Mouse (Mus musculus) liver, adult 2 months (tissue): ENCODE data around the gene Ets2. TPM values are rescaled to one million over a fixed set of nuclear protein-coding genes. Genes with fewer than 3 reads are reported as not detected.

ENCODE experiments used
- DNase-seq: peaks from one replicate; pipeline ENCODE4 v3.0.0-alpha.2; 2011; ENCODE audit warnings: low read depth, low spot score; ENCODE audit errors: extremely low read depth
- H3K27ac ChIP-seq: fragments of 200-500 bp; replicated peaks from 2 replicates; pipeline ENCODE4 v1.5.1; 2012; ENCODE audit warnings: low read depth, mild to moderate bottlenecking, control low read depth, inconsistent platforms, low read length; ENCODE audit not compliant: insufficient read depth
- H3K27me3 ChIP-seq: fragments of 200-500 bp; 2 replicates; pipeline ENCODE4 v1.6.1; 2012; ENCODE audit warnings: mild to moderate bottlenecking, moderate library complexity, low read length, inconsistent platforms; ENCODE audit not compliant: control insufficient read depth, insufficient read depth
- H3K36me3 ChIP-seq: fragments of 200-500 bp; 2 replicates; pipeline ENCODE4 v1.6.1; 2012; ENCODE audit warnings: low read length, inconsistent platforms; ENCODE audit not compliant: control insufficient read depth, insufficient read depth
- H3K4me1 ChIP-seq: fragments of 200-500 bp; 2 replicates; pipeline ENCODE4 v1.6.1; 2011; ENCODE audit warnings: low read length; ENCODE audit not compliant: control insufficient read depth, insufficient read depth
- H3K4me3 ChIP-seq: fragments of 200-500 bp; 2 replicates; pipeline ENCODE4 v1.5.1; 2011; ENCODE audit warnings: low read depth, mild to moderate bottlenecking, control low read depth, low read length, moderate library complexity; ENCODE audit not compliant: insufficient read depth
- H3K79me2 ChIP-seq: fragments of 200-500 bp; 2 replicates; pipeline ENCODE4 v1.6.1; 2012; ENCODE audit warnings: inconsistent platforms, mild to moderate bottlenecking, low read length, moderate library complexity; ENCODE audit not compliant: control insufficient read depth, insufficient read depth
- H3K9ac ChIP-seq: fragments of 200-500 bp; 2 replicates; pipeline ENCODE4 v1.6.1; 2012; ENCODE audit warnings: low read depth, mild to moderate bottlenecking, control low read depth, inconsistent platforms, low read length
- CTCF ChIP-seq: fragments of 200-500 bp; IDR thresholded peaks from 2 replicates; pipeline ENCODE4 v1.5.1; 2011; ENCODE audit warnings: low read depth, low read length, control low read depth
- POLR2A ChIP-seq: fragments of 200-500 bp; IDR thresholded peaks from 2 replicates; pipeline ENCODE4 v1.6.1; 2011; ENCODE audit warnings: low read length, control low read depth; ENCODE audit not compliant: insufficient read depth; ENCODE audit errors: extremely low read depth
- WGBS: fragments of 180-500 bp; shearing (Covaris S2); methylation state at CpG from one replicate; pipeline ENCODE4 v1.1.7; 2018; 5-methylcytosine and 5-hydroxymethylcytosine counted together
- polyA plus RNA-seq: library from polyadenylated mRNA; depleted of rRNA; stranded (reverse); fragments of >200 nt; gene quantifications from 2 replicates; pipeline ENCODE4 v1.2.3, GENCODE M21; 2012
- total RNA-seq: library from RNA; depleted of rRNA; stranded (reverse); fragments of >200 nt; gene quantifications from 2 replicates; pipeline ENCODE4 v1.2.3, GENCODE M21; 2014

Gene Ets2
- total and polyA plus RNA-seq, 2 experiments, result 10.7 to 14.6 TPM

DNA sequence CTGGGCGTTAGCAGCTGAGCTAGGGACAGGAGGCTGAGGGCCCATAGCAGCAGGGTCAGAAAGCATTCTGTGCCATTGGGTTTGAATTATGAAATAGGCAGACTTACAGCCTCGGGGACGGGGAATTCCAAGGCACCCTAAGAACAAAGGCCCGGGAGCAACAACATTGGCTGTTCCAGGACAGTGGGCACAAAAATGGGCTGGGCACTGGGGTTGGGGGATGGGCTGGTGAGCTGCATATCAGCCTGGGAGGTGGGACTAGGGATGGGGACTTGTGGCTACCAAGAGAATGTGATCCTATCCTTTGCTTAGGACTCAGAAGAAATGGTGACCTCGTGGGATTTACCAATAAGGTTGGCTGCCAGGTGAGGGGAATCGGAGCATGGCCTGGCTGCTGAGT lies 15.6 kb upstream of the Ets2 start:
- Histone ChIP-seq H3K9ac (no peak overlapping the region), H3K4me1 (peaks cover 7% of the 10 kb centered on the region), H3K36me3 (no peaks in the 10 kb centered on the region), H3K27me3 (no peaks in the 10 kb centered on the region), H3K27ac (no peak overlapping the region), H3K79me2 (no peaks in the 10 kb centered on the region), H3K4me3 (no peak overlapping the region)
- 54% methylated on average over 6 of the region's 6 CpGs for WGBS
- no peak for TF ChIP-seq CTCF
- no peak for DNase-seq

- TF ChIP-seq CTCF, result no peak
- TF ChIP-seq POLR2A, result no peak
- Histone ChIP-seq H3K9ac (no peak overlapping the region), H3K4me1 (peaks cover 7% of the 10 kb centered on the region), H3K27ac (no peak overlapping the region), H3K27me3 (no peaks in the 10 kb centered on the region), H3K4me3 (no peak overlapping the region), H3K79me2 (no peaks in the 10 kb centered on the region), H3K36me3 (no peaks in the 10 kb centered on the region)
- 96% methylated on average over 8 of the region's 8 CpGs for WGBS
- no peak for DNase-seq
Observed at GRCm38 (mm10) chr16:95686901-95687300, 15.0 kb upstream of the Ets2 start.

DNA sequence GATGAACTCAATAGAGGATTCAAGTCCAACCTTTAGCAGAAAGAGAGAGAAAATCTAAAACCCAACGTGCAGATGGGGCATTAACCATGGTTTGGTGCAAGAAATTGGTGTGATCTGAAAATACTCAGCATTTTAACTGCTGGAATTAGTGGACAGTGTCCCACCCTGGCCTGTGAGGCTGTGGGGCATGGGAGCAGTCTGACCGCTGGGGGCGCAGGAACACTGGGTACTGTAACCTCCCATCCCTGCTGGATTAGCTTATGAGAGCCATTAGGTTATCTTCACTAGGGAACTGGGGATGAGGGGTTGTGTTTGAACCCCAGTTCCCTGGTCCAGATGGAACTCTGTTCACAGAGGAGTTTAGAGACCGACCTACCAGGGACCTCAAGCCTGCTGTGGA lies 13.9 kb upstream of the Ets2 start:
- no peak overlapping the region for H3K9ac ChIP-seq
- no peak for DNase-seq
- peaks cover 3% of the 10 kb centered on the region for H3K4me1 ChIP-seq
- no peak overlapping the region for H3K27ac ChIP-seq
- no peak overlapping the region for H3K4me3 ChIP-seq
- no peaks in the 10 kb centered on the region for H3K27me3 ChIP-seq
- TF ChIP-seq POLR2A, result no peak
- no peak for TF ChIP-seq CTCF
- no peaks in the 10 kb centered on the region for H3K79me2 ChIP-seq
- H3K36me3 ChIP-seq, result no peaks in the 10 kb centered on the region
- WGBS, result 92% methylated on average over 4 of the region's 4 CpGs

- WGBS, result 86% methylated on average over 6 of the region's 6 CpGs
- TF ChIP-seq POLR2A, result no peak
- TF ChIP-seq CTCF, result no peak
- H3K4me1 ChIP-seq, result peaks cover 6% of the 10 kb centered on the region; the same call in 1 of the 2 replicates
Observed at GRCm38 (mm10) chr16:95696599-95696998, 5.3 kb upstream of the Ets2 start.

GRCm38 (mm10) chr16:95699721-95700120 lies 2.2 kb upstream of the Ets2 start:
- Histone ChIP-seq H3K4me3 (no peak overlapping the region), H3K36me3 (no peaks in the 10 kb centered on the region), H3K4me1 (peaks cover 12% of the 10 kb centered on the region), H3K27me3 (no peaks in the 10 kb centered on the region), H3K27ac (no peak overlapping the region), H3K9ac (no peak overlapping the region), H3K79me2 (peaks cover 12% of the 10 kb centered on the region)
- no peak for DNase-seq
- whole genome bisulfite sequencing, result 47% methylated on average over 3 of the region's 3 CpGs
- TF ChIP-seq POLR2A (no peak), CTCF (no peak)

More at GRCm38 (mm10) chr16:95696599-95696998, 5.3 kb upstream of the Ets2 start:
- no peak overlapping the region for H3K4me3 ChIP-seq
- no peak overlapping the region for H3K9ac ChIP-seq
- no peaks in the 10 kb centered on the region for H3K36me3 ChIP-seq
- no peak overlapping the region for H3K27ac ChIP-seq
- no peak for DNase-seq
- no peaks in the 10 kb centered on the region for H3K27me3 ChIP-seq
- H3K79me2 ChIP-seq, result no peaks in the 10 kb centered on the region

GRCm38 (mm10) chr16:95700224-95700623 lies 1.7 kb upstream of the Ets2 start:
- WGBS, result 55% methylated on average over 7 of the region's 7 CpGs
- no peak for DNase-seq
- TF ChIP-seq CTCF (no peak), POLR2A (no peak)
- H3K79me2 ChIP-seq, result peaks cover 16% of the 10 kb centered on the region
- no peak overlapping the region for H3K27ac ChIP-seq
- peaks cover 12% of the 10 kb centered on the region for H3K4me1 ChIP-seq
- no peak overlapping the region for H3K4me3 ChIP-seq
- no peak overlapping the region for H3K9ac ChIP-seq
- no peaks in the 10 kb centered on the region for H3K36me3 ChIP-seq
- H3K27me3 ChIP-seq, result no peaks in the 10 kb centered on the region
